Mouse (Mus musculus) megakaryocyte, embryonic 14.5 days (primary cell): ENCODE measurements around the gene Cpa1.

Experiments used
- FLI1 ChIP-seq: IDR thresholded peaks from 2 replicates; pipeline ENCODE4 v1.6.1; 2012; ENCODE audit warnings: low read length, inconsistent platforms, mixed read lengths
- GATA1 ChIP-seq: IDR thresholded peaks from 3 replicates; pipeline ENCODE4 v1.6.1; 2012; ENCODE audit warnings: mixed read lengths, low read length, inconsistent platforms, borderline replicate concordance

GRCm38 (mm10) chr6:30652425-30653188, 13.6 kb downstream of the Cpa1 start:
- no peak for TF ChIP-seq GATA1
- no peak for TF ChIP-seq FLI1
